Mouse (Mus musculus) intestine, postnatal 0 days (tissue): ENCODE data around the gene Gon7. TPM values are rescaled to one million over a fixed set of nuclear protein-coding genes. Genes with fewer than 3 reads are reported as not detected.

Experiments used
- ATAC-seq: fragments of 200-750 bp; cut with Nextera tagmentation; 2 replicates; pipeline ENCODE4 v1.8.0; 2017; ENCODE audit warnings: mild to moderate bottlenecking, moderate TSS enrichment, moderate library complexity
- H3K27ac ChIP-seq: fragments of 300-500 bp; sonication (generic); 2 replicates; pipeline ENCODE4 v1.5.1; 2014; ENCODE audit warnings: mild to moderate bottlenecking, low read depth, low read length, moderate library complexity
- H3K27me3 ChIP-seq: fragments of 300-500 bp; sonication (generic); replicated peaks from 2 replicates; pipeline ENCODE4 v1.6.1; 2014; ENCODE audit warnings: low read length, mixed read lengths; ENCODE audit not compliant: control insufficient read depth, insufficient read depth
- H3K36me3 ChIP-seq: fragments of 300-500 bp; sonication (generic); 2 replicates; pipeline ENCODE4 v1.6.1; 2014; ENCODE audit warnings: mild to moderate bottlenecking, moderate library complexity; ENCODE audit not compliant: control insufficient read depth, insufficient read depth
- H3K4me1 ChIP-seq: fragments of 300-500 bp; sonication (generic); replicated peaks from 2 replicates; pipeline ENCODE4 v1.6.1; 2014; ENCODE audit warnings: antibody characterized with exemption, low read length, mixed read lengths; ENCODE audit not compliant: control insufficient read depth, insufficient read depth
- H3K4me2 ChIP-seq: fragments of 300-500 bp; sonication (generic); replicated peaks from 2 replicates; pipeline ENCODE4 v1.6.1; 2014; ENCODE audit warnings: low read depth, mild to moderate bottlenecking, moderate library complexity
- H3K4me3 ChIP-seq: fragments of 300-500 bp; sonication (generic); 2 replicates; pipeline ENCODE4 v1.5.1; 2014; ENCODE audit warnings: low read depth, low read length
- H3K9ac ChIP-seq: fragments of 300-500 bp; sonication (generic); 2 replicates; pipeline ENCODE4 v1.6.1; 2014; ENCODE audit warnings: mild to moderate bottlenecking, low read depth, low read length
- H3K9me3 ChIP-seq: fragments of 300-500 bp; sonication (generic); 2 replicates; pipeline ENCODE4 v1.6.1; 2016; ENCODE audit warnings: mixed run types; ENCODE audit not compliant: control insufficient read depth
- CTCF ChIP-seq: sonication (generic); IDR thresholded peaks from 2 replicates; pipeline ENCODE4 v1.5.1; 2016; ENCODE audit warnings: low read depth, mild to moderate bottlenecking, control low read depth, antibody characterized with exemption, moderate library complexity
- WGBS: fragments of 180-500 bp; shearing (Covaris S2); extraction: QIAGEN DNeasy Blood & Tissue Kit; methylation state at CpG from one replicate; pipeline ENCODE4 v1.1.7; 2014; 5-methylcytosine and 5-hydroxymethylcytosine counted together
- polyA plus RNA-seq: library from polyadenylated mRNA; unstranded; fragments of >200 nt; fragmentation: Nextera tagmentation; extraction: Ambion mirVana; gene quantifications from 2 replicates; pipeline ENCODE4 v1.2.1, GENCODE M21; 2015

Gene Gon7
- 16.5 and 17.0 TPM in 2 replicates for polyA plus RNA-seq

- Histone ChIP-seq H3K36me3 (no peaks in the 10 kb centered on the region), H3K27me3 (no peaks in the 10 kb centered on the region), H3K9ac (peak within 1 kb of the TSS; percentile 81), H3K9me3 (no peaks in the 10 kb centered on the region), H3K27ac (peak within 1 kb of the TSS; percentile 87), H3K4me1 (no peaks in the 10 kb centered on the region), H3K4me2 (peak within 1 kb of the TSS; percentile 91), H3K4me3 (peak within 1 kb of the TSS; percentile 94)
- TF ChIP-seq CTCF = peak; percentile 69
- WGBS = under 1% methylated on average over 72 of the region's 73 CpGs
- peak; percentile 97 for ATAC-seq
Measured at GRCm38 (mm10) chr12:102757689-102758402, at the start of gene Gon7, which contains the start of the genes Gm28051 and Ubr7. Gene Gon7, minus strand, starts transcription at chr12:102757803. Gene Gm28051, minus strand, starts transcription at chr12:102757765. Gene Ubr7, plus strand, starts transcription at chr12:102757967.

- Histone ChIP-seq H3K4me1 (no peaks in the 10 kb centered on the region), H3K27me3 (no peaks in the 10 kb centered on the region), H3K9me3 (no peaks in the 10 kb centered on the region), H3K4me3 (no peak overlapping the region), H3K36me3 (0 out of 2 replicates have a peak, but pooled peaks cover 2% of the 10 kb centered on the region), H3K9ac (no peak overlapping the region), H3K27ac (no peak overlapping the region), H3K4me2 (no peak overlapping the region)
- no peak for ATAC-seq
- no peak for TF ChIP-seq CTCF
- 86% methylated on average over 2 of the region's 2 CpGs for WGBS
Measured at GRCm38 (mm10) chr12:102799528-102799927, 41.9 kb upstream of the Gon7 start.

GRCm38 (mm10) chr12:102787927-102788326 lies 30.3 kb upstream of the Gon7 start:
- H3K4me3 ChIP-seq = no peak overlapping the region
- no peak overlapping the region for H3K4me2 ChIP-seq
- no peak overlapping the region for H3K9ac ChIP-seq
- TF ChIP-seq CTCF = no peak
- H3K9me3 ChIP-seq = no peaks in the 10 kb centered on the region
- H3K4me1 ChIP-seq = no peaks in the 10 kb centered on the region
- WGBS = 69% methylated on average over 7 of the region's 7 CpGs
- no peak for ATAC-seq
- H3K27me3 ChIP-seq = no peaks in the 10 kb centered on the region
- no peak overlapping the region for H3K27ac ChIP-seq
- H3K36me3 ChIP-seq = peaks cover 72% of the 10 kb centered on the region

GRCm38 (mm10) chr12:102785593-102785985 lies 28.0 kb upstream of the Gon7 start:
- no peaks in the 10 kb centered on the region for H3K9me3 ChIP-seq
- H3K36me3 ChIP-seq = peaks cover 50% of the 10 kb centered on the region
- H3K4me1 ChIP-seq = no peaks in the 10 kb centered on the region
- H3K9ac ChIP-seq = no peak overlapping the region
- no peak for TF ChIP-seq CTCF
- WGBS = 93% methylated on average over 5 of the region's 5 CpGs
- no peak overlapping the region for H3K27ac ChIP-seq
- H3K4me3 ChIP-seq = no peak overlapping the region
- ATAC-seq = no peak
- H3K4me2 ChIP-seq = no peak overlapping the region
- no peaks in the 10 kb centered on the region for H3K27me3 ChIP-seq

GRCm38 (mm10) chr12:102784899-102785592 lies 27.4 kb upstream of the Gon7 start:
- H3K27ac ChIP-seq = no peak overlapping the region
- no peak overlapping the region for H3K9ac ChIP-seq
- TF ChIP-seq CTCF = no peak
- peaks cover 45% of the 10 kb centered on the region for H3K36me3 ChIP-seq
- no peaks in the 10 kb centered on the region for H3K4me1 ChIP-seq
- 91% methylated on average over 19 of the region's 19 CpGs for WGBS
- no peak overlapping the region for H3K4me2 ChIP-seq
- H3K4me3 ChIP-seq = no peak overlapping the region
- no peaks in the 10 kb centered on the region for H3K9me3 ChIP-seq
- ATAC-seq = no peak
- no peaks in the 10 kb centered on the region for H3K27me3 ChIP-seq

- TF ChIP-seq CTCF = no peak
- WGBS = 91% methylated on average over 5 of the region's 5 CpGs
- no peak overlapping the region for H3K27ac ChIP-seq
- H3K4me1 ChIP-seq = no peaks in the 10 kb centered on the region
- H3K27me3 ChIP-seq = no peaks in the 10 kb centered on the region
- peaks cover 47% of the 10 kb centered on the region for H3K36me3 ChIP-seq
- no peak for ATAC-seq
- H3K4me3 ChIP-seq = no peak overlapping the region
- H3K4me2 ChIP-seq = no peak overlapping the region
- H3K9me3 ChIP-seq = no peaks in the 10 kb centered on the region
- H3K9ac ChIP-seq = no peak overlapping the region
Measured at GRCm38 (mm10) chr12:102782841-102783240, 25.2 kb upstream of the Gon7 start.
